Mouse (Mus musculus) T-cell, adult 2 months (primary cell): ENCODE results near the gene Gns.
"Not testable (repeated sequence)": the region's sequence is repeated elsewhere in the genome, so short reads cannot be mapped to it uniquely, and the experiment has no call there.

Experiments
- DNase-seq: peaks from one replicate; pipeline ENCODE4 v3.0.0; 2022; ENCODE audit warnings: low spot score

Gns gene

GRCm38 (mm10) chr10:121364801-121365564 lies at the start of gene Gns:
Gns (plus strand) TSS chr10:121365090.
- peak; percentile 70 for DNase-seq

GRCm38 (mm10) chr10:121315321-121316283 lies 49.3 kb upstream of the Gns start:
- DNase-seq = peak; percentile 49

- DNase-seq = peak; percentile 75
These were observed 48.5 kb upstream of the Gns start for GRCm38 (mm10) chr10:121316361-121316760.

- no peak for DNase-seq
These were observed 46.4 kb upstream of the Gns start for GRCm38 (mm10) chr10:121318397-121318950.

- no peak for DNase-seq
These were observed 41.4 kb upstream of the Gns start for GRCm38 (mm10) chr10:121323493-121323892.

GRCm38 (mm10) chr10:121326167-121326566 lies 38.7 kb upstream of the Gns start:
- no peak for DNase-seq

GRCm38 (mm10) chr10:121329586-121329985 lies 35.3 kb upstream of the Gns start:
- no peak for DNase-seq

- peak; percentile 63 for DNase-seq
These were observed 34.0 kb upstream of the Gns start for GRCm38 (mm10) chr10:121330940-121331339.

GRCm38 (mm10) chr10:121334576-121334975 lies 30.3 kb upstream of the Gns start:
- peak; percentile 64 for DNase-seq

- DNase-seq = not testable (repeated sequence)
These were observed 28.4 kb upstream of the Gns start for GRCm38 (mm10) chr10:121336536-121336935.

- no peak for DNase-seq
These were observed 23.9 kb upstream of the Gns start for GRCm38 (mm10) chr10:121340754-121341593.

GRCm38 (mm10) chr10:121342260-121342659 lies 22.6 kb upstream of the Gns start:
- DNase-seq = no peak

- DNase-seq = no peak
These were observed 21.0 kb upstream of the Gns start for GRCm38 (mm10) chr10:121343867-121344266.

GRCm38 (mm10) chr10:121349244-121349643 lies 15.6 kb upstream of the Gns start:
- no peak for DNase-seq

- DNase-seq = no peak
These were observed 14.4 kb upstream of the Gns start for GRCm38 (mm10) chr10:121350357-121351065.

GRCm38 (mm10) chr10:121351066-121351581 lies 13.8 kb upstream of the Gns start, which contains the start of gene Tbc1d30:
Tbc1d30 (minus strand) TSS chr10:121351278.
- no peak for DNase-seq

- no peak for DNase-seq
These were observed 13.1 kb upstream of the Gns start for GRCm38 (mm10) chr10:121351692-121352290.

- no peak for DNase-seq
These were observed 4.5 kb upstream of the Gns start for GRCm38 (mm10) chr10:121360358-121360757.

- no peak for DNase-seq
These were observed 1.7 kb upstream of the Gns start for GRCm38 (mm10) chr10:121363201-121363600.

GRCm38 (mm10) chr10:121364306-121364705 lies 584 bp upstream of the Gns start:
- DNase-seq = no peak
